Mouse (Mus musculus): ENCODE measurements around the gene Orm1. TPM values are rescaled to one million over a fixed set of nuclear protein-coding genes. Genes with fewer than 3 reads are reported as not detected.

The Orm1 gene
- polyA plus RNA-seq, 1 experiment from 2014 or later = not detected

- H3K4me2 ChIP-seq (ENCODE audit: low read length) = no peak overlapping the region
- no peak overlapping the region for H3K27ac ChIP-seq (replicated peaks in 1 of 2; ENCODE audit: control insufficient read depth in 1 of 2, insufficient read depth in 1 of 2, low read depth in 2 of 2, low read length in 2 of 2)
- H3K4me3 ChIP-seq (ENCODE audit: control insufficient read depth in 1 of 2, insufficient read depth in 1 of 2, low read depth in 1 of 2, low read length in 2 of 2) = no peak overlapping the region
- no peaks in the 10 kb centered on the region for H3K9me3 ChIP-seq (ENCODE audit: control insufficient read depth, low read length)
- 87% methylated on average over 4 of the region's 4 CpGs for WGBS
- H3K27me3 ChIP-seq (ENCODE audit: control insufficient read depth, insufficient read depth, low read length) = no peaks in the 10 kb centered on the region
- peaks cover 11% of the 10 kb centered on the region; the same call in 1 of the 2 replicates for H3K36me3 ChIP-seq (ENCODE audit: control insufficient read depth, insufficient read depth, low read length)
- no peak for ATAC-seq (ENCODE audit: insufficient number of reproducible peaks, insufficient read depth, low FRiP score, low read depth)
- no peaks in the 10 kb centered on the region for H3K4me1 ChIP-seq (ENCODE audit: control insufficient read depth in 2 of 2, insufficient read depth in 2 of 2, low read length in 2 of 2)
- no peak overlapping the region for H3K9ac ChIP-seq (ENCODE audit: low read length)
Measured at GRCm38 (mm10) chr4:63333403-63333802, 11.0 kb upstream of the Orm1 start.

- Histone ChIP-seq H3K27me3 (ENCODE audit: control insufficient read depth, insufficient read depth, low read length) (no peaks in the 10 kb centered on the region), H3K9me3 (ENCODE audit: control insufficient read depth, low read length) (no peaks in the 10 kb centered on the region), H3K9ac (ENCODE audit: low read length) (no peak overlapping the region), H3K27ac (replicated peaks in 1 of 2; ENCODE audit: control insufficient read depth in 1 of 2, insufficient read depth in 1 of 2, low read depth in 2 of 2, low read length in 2 of 2) (no peak overlapping the region), H3K4me1 (ENCODE audit: control insufficient read depth in 2 of 2, insufficient read depth in 2 of 2, low read length in 2 of 2) (no peaks in the 10 kb centered on the region), H3K36me3 (ENCODE audit: control insufficient read depth, insufficient read depth, low read length) (no peaks in the 10 kb centered on the region), H3K4me2 (ENCODE audit: low read length) (no peak overlapping the region), H3K4me3 (ENCODE audit: control insufficient read depth in 1 of 2, insufficient read depth in 1 of 2, low read depth in 1 of 2, low read length in 2 of 2) (no peak overlapping the region)
- WGBS = 39% methylated on average over 3 of the region's 3 CpGs
- no peak for ATAC-seq (ENCODE audit: insufficient number of reproducible peaks, insufficient read depth, low FRiP score, low read depth)
Measured at GRCm38 (mm10) chr4:63338414-63339076, 5.8 kb upstream of the Orm1 start.

GRCm38 (mm10) chr4:63342491-63342890, 1.9 kb upstream of the Orm1 start:
- no peak overlapping the region for H3K4me3 ChIP-seq (ENCODE audit: control insufficient read depth in 1 of 2, insufficient read depth in 1 of 2, low read depth in 1 of 2, low read length in 2 of 2)
- no peaks in the 10 kb centered on the region for H3K9me3 ChIP-seq (ENCODE audit: control insufficient read depth, low read length)
- 53% methylated on average over 4 of the region's 4 CpGs for WGBS
- H3K36me3 ChIP-seq (ENCODE audit: control insufficient read depth, insufficient read depth, low read length) = no peaks in the 10 kb centered on the region
- H3K4me1 ChIP-seq (ENCODE audit: control insufficient read depth in 2 of 2, insufficient read depth in 2 of 2, low read length in 2 of 2) = no peaks in the 10 kb centered on the region
- ATAC-seq (ENCODE audit: insufficient number of reproducible peaks, insufficient read depth, low FRiP score, low read depth) = no peak
- H3K27me3 ChIP-seq (ENCODE audit: control insufficient read depth, insufficient read depth, low read length) = no peaks in the 10 kb centered on the region
- H3K9ac ChIP-seq (ENCODE audit: low read length) = no peak overlapping the region
- H3K27ac ChIP-seq (replicated peaks in 1 of 2; ENCODE audit: control insufficient read depth in 1 of 2, insufficient read depth in 1 of 2, low read depth in 2 of 2, low read length in 2 of 2) = no peak overlapping the region
- no peak overlapping the region for H3K4me2 ChIP-seq (ENCODE audit: low read length)

GRCm38 (mm10) chr4:63343608-63344007, 752 bp upstream of the Orm1 start:
- no peak overlapping the region for H3K9ac ChIP-seq (ENCODE audit: low read length)
- no peaks in the 10 kb centered on the region for H3K36me3 ChIP-seq (ENCODE audit: control insufficient read depth, insufficient read depth, low read length)
- WGBS = 64% methylated on average over 3 of the region's 3 CpGs
- ATAC-seq (ENCODE audit: insufficient number of reproducible peaks, insufficient read depth, low FRiP score, low read depth) = no peak
- no peak overlapping the region for H3K4me2 ChIP-seq (ENCODE audit: low read length)
- no peaks in the 10 kb centered on the region for H3K4me1 ChIP-seq (ENCODE audit: control insufficient read depth in 2 of 2, insufficient read depth in 2 of 2, low read length in 2 of 2)
- no peaks in the 10 kb centered on the region for H3K27me3 ChIP-seq (ENCODE audit: control insufficient read depth, insufficient read depth, low read length)
- H3K9me3 ChIP-seq (ENCODE audit: control insufficient read depth, low read length) = no peaks in the 10 kb centered on the region
- H3K27ac ChIP-seq (replicated peaks in 1 of 2; ENCODE audit: control insufficient read depth in 1 of 2, insufficient read depth in 1 of 2, low read depth in 2 of 2, low read length in 2 of 2) = no peak overlapping the region
- H3K4me3 ChIP-seq (ENCODE audit: control insufficient read depth in 1 of 2, insufficient read depth in 1 of 2, low read depth in 1 of 2, low read length in 2 of 2) = no peak overlapping the region

- no peaks in the 10 kb centered on the region for H3K36me3 ChIP-seq (ENCODE audit: control insufficient read depth, insufficient read depth, low read length)
- no peak for ATAC-seq (ENCODE audit: insufficient number of reproducible peaks, insufficient read depth, low FRiP score, low read depth)
- H3K27me3 ChIP-seq (ENCODE audit: control insufficient read depth, insufficient read depth, low read length) = no peaks in the 10 kb centered on the region
- no peaks in the 10 kb centered on the region for H3K4me1 ChIP-seq (ENCODE audit: control insufficient read depth in 2 of 2, insufficient read depth in 2 of 2, low read length in 2 of 2)
- H3K27ac ChIP-seq (replicated peaks in 1 of 2; ENCODE audit: control insufficient read depth in 1 of 2, insufficient read depth in 1 of 2, low read depth in 2 of 2, low read length in 2 of 2) = no peak overlapping the region
- H3K4me3 ChIP-seq (ENCODE audit: control insufficient read depth in 1 of 2, insufficient read depth in 1 of 2, low read depth in 1 of 2, low read length in 2 of 2) = no peak overlapping the region
- H3K9me3 ChIP-seq (ENCODE audit: control insufficient read depth, low read length) = no peaks in the 10 kb centered on the region
- H3K4me2 ChIP-seq (ENCODE audit: low read length) = no peak overlapping the region
- H3K9ac ChIP-seq (ENCODE audit: low read length) = no peak overlapping the region
Measured at GRCm38 (mm10) chr4:63345261-63345660, 901 bp downstream of the Orm1 start.

GRCm38 (mm10) chr4:63346659-63347058, 2.3 kb downstream of the Orm1 start:
- H3K9me3 ChIP-seq (ENCODE audit: control insufficient read depth, low read length) = no peaks in the 10 kb centered on the region
- no peak overlapping the region for H3K4me2 ChIP-seq (ENCODE audit: low read length)
- no peaks in the 10 kb centered on the region for H3K27me3 ChIP-seq (ENCODE audit: control insufficient read depth, insufficient read depth, low read length)
- H3K9ac ChIP-seq (ENCODE audit: low read length) = no peak overlapping the region
- no peak overlapping the region for H3K4me3 ChIP-seq (ENCODE audit: control insufficient read depth in 1 of 2, insufficient read depth in 1 of 2, low read depth in 1 of 2, low read length in 2 of 2)
- H3K36me3 ChIP-seq (ENCODE audit: control insufficient read depth, insufficient read depth, low read length) = no peaks in the 10 kb centered on the region
- no peak overlapping the region for H3K27ac ChIP-seq (replicated peaks in 1 of 2; ENCODE audit: control insufficient read depth in 1 of 2, insufficient read depth in 1 of 2, low read depth in 2 of 2, low read length in 2 of 2)
- H3K4me1 ChIP-seq (ENCODE audit: control insufficient read depth in 2 of 2, insufficient read depth in 2 of 2, low read length in 2 of 2) = no peaks in the 10 kb centered on the region
- 72% methylated on average over 4 of the region's 4 CpGs for WGBS
- ATAC-seq (ENCODE audit: insufficient number of reproducible peaks, insufficient read depth, low FRiP score, low read depth) = no peak

- no peaks in the 10 kb centered on the region for H3K4me1 ChIP-seq (ENCODE audit: control insufficient read depth in 2 of 2, insufficient read depth in 2 of 2, low read length in 2 of 2)
- H3K9me3 ChIP-seq (ENCODE audit: control insufficient read depth, low read length) = no peaks in the 10 kb centered on the region
- H3K27ac ChIP-seq (replicated peaks in 1 of 2; ENCODE audit: control insufficient read depth in 1 of 2, insufficient read depth in 1 of 2, low read depth in 2 of 2, low read length in 2 of 2) = no peak overlapping the region
- H3K4me2 ChIP-seq (ENCODE audit: low read length) = no peak overlapping the region
- no peak for ATAC-seq (ENCODE audit: insufficient number of reproducible peaks, insufficient read depth, low FRiP score, low read depth)
- no peak overlapping the region for H3K9ac ChIP-seq (ENCODE audit: low read length)
- whole genome bisulfite sequencing = 70% methylated on average over 6 of the region's 6 CpGs
- no peaks in the 10 kb centered on the region for H3K36me3 ChIP-seq (ENCODE audit: control insufficient read depth, insufficient read depth, low read length)
- H3K27me3 ChIP-seq (ENCODE audit: control insufficient read depth, insufficient read depth, low read length) = no peaks in the 10 kb centered on the region
- H3K4me3 ChIP-seq (ENCODE audit: control insufficient read depth in 1 of 2, insufficient read depth in 1 of 2, low read depth in 1 of 2, low read length in 2 of 2) = no peak overlapping the region
Measured at GRCm38 (mm10) chr4:63348524-63348923, 4.2 kb downstream of the Orm1 start.

Data from heart, embryonic 14.5 days (tissue).